Mouse (Mus musculus) embryo, embryonic 10.5 days (tissue): ENCODE results near the gene Olfr287.
A peak's percentile ranks its signal among the peaks of the same experiment; 100 is the strongest.

Source experiments
- DNase-seq: peaks from one replicate; pipeline ENCODE4 v3.0.0-alpha.2; 2015; ENCODE audit warnings: low spot score

Olfr287 gene

GRCm38 (mm10) chr15:98167645-98168621, 52.9 kb downstream of the Olfr287 start:
- DNase-seq: peak; percentile 97

- peak; percentile 26 for DNase-seq
These were observed 53.8 kb downstream of the Olfr287 start, which contains the start of gene Ccdc184 for GRCm38 (mm10) chr15:98166963-98167644. Ccdc184 (plus strand) TSS chr15:98167158.

GRCm38 (mm10) chr15:98165525-98165924, 55.3 kb downstream of the Olfr287 start, which contains the start of gene Asb8:
Asb8 (minus strand) TSS chr15:98165625.
- no peak for DNase-seq

- no peak for DNase-seq
These were observed 58.3 kb downstream of the Olfr287 start for GRCm38 (mm10) chr15:98162561-98162960.

- no peak for DNase-seq
These were observed 59.6 kb downstream of the Olfr287 start for GRCm38 (mm10) chr15:98161026-98161805.

- no peak for DNase-seq
These were observed 63.6 kb downstream of the Olfr287 start for GRCm38 (mm10) chr15:98157253-98157652.
